Mouse (Mus musculus): ENCODE measurements at regions not wholly inside any gene's neighbourhood (a gene's known extent, or its start where the extent isn't known, plus 50 kb on each side); places are given as distances from the start of the nearest gene placed in this dataset.

GRCm38 (mm10) chr10:104489301-104489700 lies 295.5 kb downstream of the Gm4340 start:
- H3K4me2 ChIP-seq: no peak overlapping the region
- H3K27ac ChIP-seq: no peak overlapping the region
- WGBS: 68% methylated on average over 4 of the region's 4 CpGs
- no peak for ATAC-seq (ENCODE audit: insufficient number of reproducible peaks, low FRiP score, low TSS enrichment, low read depth)
- H3K9ac ChIP-seq: no peak overlapping the region
- no peaks in the 10 kb centered on the region for H3K27me3 ChIP-seq
- no peaks in the 10 kb centered on the region for H3K4me1 ChIP-seq
- no peaks in the 10 kb centered on the region for H3K9me3 ChIP-seq
- no peak overlapping the region for H3K4me3 ChIP-seq
- H3K36me3 ChIP-seq: no peaks in the 10 kb centered on the region

- Histone ChIP-seq H3K4me2 (no peak overlapping the region), H3K9ac (no peak overlapping the region), H3K4me1 (no peaks in the 10 kb centered on the region), H3K27ac (no peak overlapping the region), H3K9me3 (no peaks in the 10 kb centered on the region), H3K4me3 (no peak overlapping the region), H3K27me3 (no peaks in the 10 kb centered on the region), H3K36me3 (no peaks in the 10 kb centered on the region)
- ATAC-seq (ENCODE audit: insufficient number of reproducible peaks, low FRiP score, low TSS enrichment, low read depth): no peak
- 55% methylated on average over 2 of the region's 2 CpGs for WGBS
Observed at GRCm38 (mm10) chr10:104490943-104491631, 297.2 kb downstream of the Gm4340 start.
